Mouse (Mus musculus) heart, adult 2 months (tissue): ENCODE data around the gene Tmed5. TPM values are rescaled to one million over a fixed set of nuclear protein-coding genes. Genes with fewer than 3 reads are reported as not detected.

Source experiments
- DNase-seq, 2 experiments: peaks; one replicate each; pipeline ENCODE4 v3.0.0; 2021
- H3K27ac ChIP-seq: fragments of 200-600 bp; 2 replicates; pipeline ENCODE4 v1.8.1; 2022
- H3K27me3 ChIP-seq: fragments of 200-500 bp; 2 replicates; pipeline ENCODE4 v1.6.1; 2012; ENCODE audit warnings: mild to moderate bottlenecking, low read length, inconsistent platforms, mixed read lengths; ENCODE audit not compliant: control insufficient read depth, insufficient read depth
- H3K36me3 ChIP-seq: fragments of 200-500 bp; 2 replicates; pipeline ENCODE4 v1.6.1; 2012; ENCODE audit warnings: low read length, inconsistent platforms; ENCODE audit not compliant: control insufficient read depth, insufficient read depth
- H3K4me1 ChIP-seq: fragments of 200-500 bp; 2 replicates; pipeline ENCODE4 v1.6.1; 2011; ENCODE audit warnings: low read length; ENCODE audit not compliant: control insufficient read depth, insufficient read depth
- H3K4me3 ChIP-seq: fragments of 200-600 bp; 2 replicates; pipeline ENCODE4 v1.8.1; 2022
- H3K79me2 ChIP-seq: fragments of 200-500 bp; replicated peaks from 2 replicates; pipeline ENCODE4 v1.6.1; 2012; ENCODE audit warnings: mild to moderate bottlenecking, inconsistent platforms, low read length, moderate library complexity, mixed read lengths; ENCODE audit not compliant: control insufficient read depth, insufficient read depth
- H3K9ac ChIP-seq: fragments of 200-500 bp; 2 replicates; pipeline ENCODE4 v1.6.1; 2012; ENCODE audit warnings: low read depth, mild to moderate bottlenecking, control low read depth, inconsistent platforms, low read length, mixed read lengths
- CTCF ChIP-seq: fragments of 200-600 bp; IDR thresholded peaks from 2 replicates; pipeline ENCODE4 v1.8.1; 2022; ENCODE audit warnings: antibody characterized with exemption, mild to moderate bottlenecking, moderate library complexity
- EP300 ChIP-seq: fragments of 200-500 bp; IDR thresholded peaks from 2 replicates; pipeline ENCODE4 v1.6.1; 2011; ENCODE audit warnings: low read depth, low read length, control low read depth; ENCODE audit not compliant: insufficient read depth
- POLR2A ChIP-seq: fragments of 200-500 bp; IDR thresholded peaks from 2 replicates; pipeline ENCODE4 v1.6.1; 2011; ENCODE audit warnings: mild to moderate bottlenecking, low read depth, low read length, control low read depth; ENCODE audit not compliant: insufficient read depth
- WGBS: fragments of 180-500 bp; shearing (Covaris S2); methylation state at CpG from one replicate; pipeline ENCODE4 v1.1.7; 2018; 5-methylcytosine and 5-hydroxymethylcytosine counted together
- intact Hi-C: fragments of 180-260 bp; cut with DNase I; formaldehyde crosslinking; loops from one replicate; pipeline ENCODE4 v1.15.1; 2025
- polyA plus RNA-seq: library from polyadenylated mRNA; depleted of rRNA; stranded (reverse); fragments of >200 nt; gene quantifications from 2 replicates; pipeline ENCODE4 v1.2.3, GENCODE M21; 2012; rRNA removed
- total RNA-seq, 2 experiments: library from RNA; stranded (reverse); gene quantifications; 2 replicates each; pipeline ENCODE4 v1.2.3; 2021

Gene Tmed5
- total and polyA plus RNA-seq, 3 experiments = 28.6 to 32.4 (median 29.8) TPM

GRCm38 (mm10) chr5:108065465-108066411 lies 66.7 kb downstream of the Tmed5 start, which contains the start of gene Mtf2:
Gene Mtf2 (plus strand): TSS chr5:108065674.
- intact Hi-C loops = loop anchor here (1.0 to 5.0 kb wide), 3 partner anchors 63 to 203 kb away; partner anchors contain the start of genes Ccdc18, Dr1 and Tmed5
- under 1% methylated on average over 59 of the region's 59 CpGs for WGBS
- TF ChIP-seq POLR2A = peak; percentile 95
- peak; percentile 99 for TF ChIP-seq EP300
- peak; percentile 48 for TF ChIP-seq CTCF
- Histone ChIP-seq H3K4me3 (peak within 1 kb of the TSS; percentile 100), H3K27me3 (no peaks in the 10 kb centered on the region), H3K4me1 (no peaks in the 10 kb centered on the region; the same call in 1 of the 2 replicates), H3K36me3 (peaks cover 9% of the 10 kb centered on the region), H3K9ac (peak within 1 kb of the TSS; percentile 93), H3K79me2 (peaks cover 4% of the 10 kb centered on the region), H3K27ac (peak within 1 kb of the TSS; percentile 95)
- DNase-seq = peak; percentile 97 to 99

DNA sequence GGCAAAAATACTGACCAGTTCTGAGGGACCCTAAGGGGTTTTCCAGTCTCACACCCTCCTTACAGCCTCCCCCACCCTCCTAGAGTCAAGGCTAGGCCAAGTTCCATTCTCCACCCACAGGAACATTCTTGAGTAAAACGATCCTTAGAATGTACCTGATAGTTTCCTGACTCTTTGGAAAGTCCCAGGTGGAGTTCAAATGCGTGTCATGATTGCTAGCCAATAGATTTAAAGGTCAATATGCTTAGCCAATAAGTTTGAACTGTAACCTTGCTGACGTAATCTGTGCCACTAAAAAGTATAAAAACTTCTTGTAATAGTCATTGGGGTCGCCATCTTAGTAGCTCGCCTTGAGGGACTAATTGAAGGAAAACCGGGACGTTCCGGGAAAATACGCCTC lies 72.0 kb downstream of the Tmed5 start:
- TF ChIP-seq EP300 (no peak), CTCF (no peak), POLR2A (no peak)
- no peak overlapping the region for H3K4me3 ChIP-seq
- intact Hi-C loops = no loop called here
- no peaks in the 10 kb centered on the region for H3K27me3 ChIP-seq
- no peak for DNase-seq
- no peak overlapping the region for H3K27ac ChIP-seq
- H3K36me3 ChIP-seq = no peaks in the 10 kb centered on the region
- WGBS = 90% methylated on average over 9 of the region's 9 CpGs
- H3K4me1 ChIP-seq = no peaks in the 10 kb centered on the region
- H3K9ac ChIP-seq = no peak overlapping the region
- H3K79me2 ChIP-seq = no peaks in the 10 kb centered on the region

Other genes with a start within 250 kb of the Tmed5 start
- 10 to 100 TPM; 29.2 to 31.4 TPM for gene Rpl5, start 232.1 kb downstream of the Tmed5 start, total RNA-seq
- gene Rpl5, start 232.1 kb downstream of the Tmed5 start, polyA plus RNA-seq = 12.5 and 20.4 TPM in 2 replicates
- 10 to 100 TPM; 12.9 to 13.1 TPM for gene Fam69a, start 145.5 kb downstream of the Tmed5 start, total RNA-seq
- gene Fam69a, start 145.5 kb downstream of the Tmed5 start, polyA plus RNA-seq = 1.5 and 2.8 TPM in 2 replicates
- gene Mtf2, start 66.9 kb downstream of the Tmed5 start, total RNA-seq = 10 to 100 TPM; 10.7 to 12.2 TPM
- 5.8 and 11.9 TPM in 2 replicates for gene Mtf2, start 66.9 kb downstream of the Tmed5 start, polyA plus RNA-seq
- under 1 TPM; 0.18 to 0.39 TPM for gene Ccdc18, start 255 bp upstream of the Tmed5 start, total RNA-seq
- gene Ccdc18, start 255 bp upstream of the Tmed5 start, polyA plus RNA-seq = not detected in 2 replicates
- gene Dr1, start 136.3 kb upstream of the Tmed5 start, total RNA-seq = 10 to 100 TPM; 19.9 to 20.3 TPM
- gene Dr1, start 136.3 kb upstream of the Tmed5 start, polyA plus RNA-seq = 9.0 and 13.1 TPM in 2 replicates
- 10 to 100 TPM; 10.0 to 10.4 TPM for gene Pigg, start 180.0 kb upstream of the Tmed5 start, total RNA-seq
- 5.9 and 11.3 TPM in 2 replicates for gene Pigg, start 180.0 kb upstream of the Tmed5 start, polyA plus RNA-seq
- gene Gm42517, start 235.3 kb upstream of the Tmed5 start, total RNA-seq = 1 to 10 TPM; 1.3 to 2.0 TPM
- 0.67 and 1.0 TPM in 2 replicates for gene Gm42517, start 235.3 kb upstream of the Tmed5 start, polyA plus RNA-seq